Mouse (Mus musculus) liver, postnatal 0 days (tissue): Measurements from ENCODE around the gene Minos1. TPM values are rescaled to one million over a fixed set of nuclear protein-coding genes. Genes with fewer than 3 reads are reported as not detected.

ENCODE experiments used
- ATAC-seq: fragments of 200-750 bp; cut with Nextera tagmentation; 2 replicates; pipeline ENCODE4 v1.8.0; 2017; ENCODE audit warnings: mild to moderate bottlenecking, moderate library complexity
- DNase-seq: peaks from one replicate; pipeline ENCODE4 v3.0.0-alpha.2; 2016
- H3K27ac ChIP-seq: fragments of 300-500 bp; sonication (generic); 2 replicates; pipeline ENCODE4 v1.5.1; 2014; ENCODE audit warnings: antibody characterized with exemption, moderate library complexity, mild to moderate bottlenecking, low read depth
- H3K27me3 ChIP-seq: fragments of 300-500 bp; sonication (generic); 2 replicates; pipeline ENCODE4 v1.6.1; 2014; ENCODE audit warnings: low read length, control low read depth, mixed read lengths; ENCODE audit not compliant: insufficient read depth
- H3K36me3 ChIP-seq: fragments of 300-500 bp; sonication (generic); replicated peaks from 2 replicates; pipeline ENCODE4 v1.6.1; 2014; ENCODE audit warnings: mild to moderate bottlenecking, control low read depth, low read length, moderate library complexity, mixed read lengths; ENCODE audit not compliant: insufficient read depth
- H3K4me1 ChIP-seq: fragments of 300-500 bp; sonication (generic); 2 replicates; pipeline ENCODE4 v1.6.1; 2014; ENCODE audit warnings: antibody characterized with exemption, mild to moderate bottlenecking, control low read depth; ENCODE audit not compliant: insufficient read depth
- H3K4me2 ChIP-seq: fragments of 300-500 bp; sonication (generic); 2 replicates; pipeline ENCODE4 v1.6.1; 2014; ENCODE audit warnings: low read depth, mild to moderate bottlenecking, low read length, moderate library complexity, mixed read lengths
- H3K4me3 ChIP-seq: fragments of 300-500 bp; sonication (generic); 2 replicates; pipeline ENCODE4 v1.5.1; 2014; ENCODE audit warnings: low read depth, low read length
- H3K9ac ChIP-seq: fragments of 300-500 bp; sonication (generic); replicated peaks from 2 replicates; pipeline ENCODE4 v1.6.1; 2014; ENCODE audit warnings: mild to moderate bottlenecking, moderate library complexity
- H3K9me3 ChIP-seq: fragments of 300-500 bp; sonication (generic); 2 replicates; pipeline ENCODE4 v1.6.1; 2016; ENCODE audit warnings: mild to moderate bottlenecking, control low read depth, low read length, mixed read lengths
- CTCF ChIP-seq: sonication (generic); IDR thresholded peaks from 2 replicates; pipeline ENCODE4 v1.5.1; 2016; ENCODE audit warnings: antibody characterized with exemption, low read depth
- EP300 ChIP-seq: IDR thresholded peaks from 2 replicates; pipeline ENCODE4 v1.6.1; 2016; ENCODE audit warnings: antibody characterized with exemption, low read depth, mild to moderate bottlenecking
- WGBS: fragments of 180-500 bp; shearing (Covaris S2); extraction: QIAGEN DNeasy Blood & Tissue Kit; methylation state at CpG from one replicate; pipeline ENCODE4 v1.1.7; 2014; ENCODE audit not compliant: insufficient replicate concordance; 5-methylcytosine and 5-hydroxymethylcytosine counted together
- polyA plus RNA-seq: library from polyadenylated mRNA; unstranded; fragments of >200 nt; fragmentation: Nextera tagmentation; extraction: Ambion mirVana; gene quantifications from 2 replicates; pipeline ENCODE4 v1.2.1, GENCODE M21; 2015

Gene Minos1
- polyA plus RNA-seq, 1 experiment from 2014 or later = 387 TPM

GRCm38 (mm10) chr4:139126475-139126874 is 4.4 kb downstream of the Minos1 start:
- ATAC-seq (no peak), DNase-seq (no peak)
- no peaks in the 10 kb centered on the region for H3K27me3 ChIP-seq
- no peak overlapping the region for H3K4me2 ChIP-seq
- TF ChIP-seq EP300 (no peak), CTCF (0 out of 2 replicates have a peak, but pooled peaks have one; percentile 18)
- no peaks in the 10 kb centered on the region for H3K9me3 ChIP-seq
- no peak overlapping the region for H3K9ac ChIP-seq
- H3K4me1 ChIP-seq = peaks cover 16% of the 10 kb centered on the region
- 83% methylated on average over 3 of the region's 3 CpGs for WGBS
- no peak overlapping the region for H3K4me3 ChIP-seq
- H3K36me3 ChIP-seq = no peaks in the 10 kb centered on the region
- no peak overlapping the region for H3K27ac ChIP-seq

DNA sequence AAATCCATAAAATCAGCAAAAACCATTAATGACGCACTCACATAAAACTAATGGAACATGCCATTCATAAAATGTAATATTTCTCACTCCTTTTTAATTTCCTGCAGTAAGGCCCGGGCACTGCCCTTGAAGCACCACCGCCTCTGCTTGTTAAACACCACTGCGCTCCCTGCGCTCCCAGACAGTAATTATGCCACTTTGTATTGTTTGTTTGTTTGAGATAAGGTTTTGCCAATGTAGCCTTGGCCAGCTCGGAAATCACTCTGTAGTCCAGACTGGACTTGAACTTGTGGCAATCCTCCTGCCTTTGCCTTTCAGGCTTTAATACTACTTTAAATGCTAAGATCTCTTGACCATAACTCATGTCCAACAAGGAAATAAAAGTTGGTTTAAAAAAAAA is 6.0 kb downstream of the Minos1 start:
- no peak overlapping the region for H3K4me3 ChIP-seq
- TF ChIP-seq EP300 = no peak
- no peak for TF ChIP-seq CTCF
- no peaks in the 10 kb centered on the region for H3K36me3 ChIP-seq

DNA sequence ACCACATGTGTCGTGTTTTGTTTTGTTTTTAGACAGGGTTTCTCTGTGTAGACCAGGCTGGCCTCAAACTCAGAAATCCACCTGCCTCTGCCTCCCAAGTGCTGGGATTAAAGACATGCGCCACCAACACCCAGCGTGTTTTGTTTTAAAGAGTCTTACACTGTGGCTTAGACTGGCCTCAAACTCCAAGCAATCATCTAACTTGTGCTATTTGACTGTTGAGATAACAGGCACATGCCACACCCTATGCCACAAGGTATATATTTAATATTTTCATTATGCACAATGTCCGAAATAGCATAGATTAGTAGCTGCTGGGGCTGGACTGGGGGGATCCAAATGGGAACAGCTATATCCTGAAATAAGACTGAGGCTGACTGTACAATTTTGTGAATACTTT is 8.4 kb downstream of the Minos1 start:
- no peak overlapping the region for H3K27ac ChIP-seq
- H3K27me3 ChIP-seq = no peaks in the 10 kb centered on the region
- H3K4me3 ChIP-seq = no peak overlapping the region
- DNase-seq = no peak
- no peaks in the 10 kb centered on the region for H3K36me3 ChIP-seq
- WGBS = 60% methylated on average over 4 of the region's 4 CpGs
- TF ChIP-seq CTCF (no peak), EP300 (no peak)
- no peaks in the 10 kb centered on the region for H3K9me3 ChIP-seq
- H3K4me2 ChIP-seq = no peak overlapping the region
- H3K9ac ChIP-seq = no peak overlapping the region
- H3K4me1 ChIP-seq = peaks cover 32% of the 10 kb centered on the region
- ATAC-seq = 0 out of 2 replicates have a peak, but pooled peaks have one; percentile 13

More for the DNA sequence above, 6.0 kb downstream of the Minos1 start:
- no peak for DNase-seq
- H3K27me3 ChIP-seq = no peaks in the 10 kb centered on the region
- H3K9ac ChIP-seq = no peak overlapping the region
- H3K27ac ChIP-seq = no peak overlapping the region
- H3K4me2 ChIP-seq = no peak overlapping the region
- no peak for ATAC-seq
- peaks cover 27% of the 10 kb centered on the region for H3K4me1 ChIP-seq
- no peaks in the 10 kb centered on the region for H3K9me3 ChIP-seq
- 60% methylated on average over 6 of the region's 6 CpGs for WGBS

GRCm38 (mm10) chr4:139120998-139121397 is 9.9 kb downstream of the Minos1 start:
- H3K4me1 ChIP-seq = peaks cover 46% of the 10 kb centered on the region
- ATAC-seq (no peak), DNase-seq (no peak)
- WGBS = 36% methylated on average over 7 of the region's 7 CpGs
- no peak overlapping the region for H3K27ac ChIP-seq
- no peaks in the 10 kb centered on the region for H3K27me3 ChIP-seq
- no peak overlapping the region for H3K9ac ChIP-seq
- no peak overlapping the region for H3K4me3 ChIP-seq
- TF ChIP-seq EP300 = no peak
- TF ChIP-seq CTCF = no peak
- H3K9me3 ChIP-seq = no peaks in the 10 kb centered on the region
- H3K4me2 ChIP-seq = no peak overlapping the region
- no peaks in the 10 kb centered on the region for H3K36me3 ChIP-seq

DNA sequence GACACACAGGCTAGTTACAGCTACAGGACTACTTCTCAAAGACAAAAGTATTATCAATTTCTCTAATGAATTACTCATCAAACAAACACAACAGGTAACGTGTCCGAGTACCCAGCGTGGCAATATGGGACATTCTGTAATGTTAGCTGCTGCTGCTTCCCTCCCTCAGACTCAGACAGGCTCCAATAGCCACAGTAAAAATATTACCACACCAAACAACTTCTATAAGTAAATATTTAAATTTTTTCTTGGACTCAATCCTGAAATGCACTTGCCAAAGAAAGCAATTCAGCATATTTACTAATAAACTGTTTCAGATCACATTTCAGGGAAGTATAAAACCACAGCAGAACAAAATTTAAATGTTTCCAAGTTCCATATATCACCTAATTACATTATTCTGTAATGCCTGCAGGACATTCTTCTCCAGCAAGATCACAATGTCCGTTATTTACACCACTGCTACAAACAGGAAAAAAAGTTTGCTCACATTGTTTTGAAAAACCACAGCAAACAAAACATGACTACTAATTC is 10.6 kb downstream of the Minos1 start:
- H3K27ac ChIP-seq = no peak overlapping the region
- no peaks in the 10 kb centered on the region for H3K27me3 ChIP-seq
- H3K9ac ChIP-seq = no peak overlapping the region
- no peak overlapping the region for H3K4me2 ChIP-seq
- no peak overlapping the region for H3K4me3 ChIP-seq
- ATAC-seq (no peak), DNase-seq (no peak)
- peaks cover 47% of the 10 kb centered on the region for H3K4me1 ChIP-seq
- 59% methylated on average over 4 of the region's 4 CpGs for WGBS
- TF ChIP-seq CTCF (no peak), EP300 (no peak)
- H3K9me3 ChIP-seq = no peaks in the 10 kb centered on the region
- H3K36me3 ChIP-seq = no peaks in the 10 kb centered on the region

GRCm38 (mm10) chr4:139116356-139117063 is 14.4 kb downstream of the Minos1 start:
- peak; percentile 86 for ATAC-seq
- WGBS = 41% methylated on average over 3 of the region's 3 CpGs
- H3K36me3 ChIP-seq = no peaks in the 10 kb centered on the region

More at GRCm38 (mm10) chr4:139116356-139117063, 14.4 kb downstream of the Minos1 start:
- Histone ChIP-seq H3K9ac (no peak overlapping the region), H3K9me3 (no peaks in the 10 kb centered on the region), H3K4me1 (peaks cover 46% of the 10 kb centered on the region), H3K4me3 (no peak overlapping the region), H3K27ac (no peak overlapping the region), H3K27me3 (no peaks in the 10 kb centered on the region), H3K4me2 (no peak overlapping the region)
- DNase-seq = no peak
- no peak for TF ChIP-seq CTCF
- peak; percentile 40; the same call in 1 of the 2 replicates for TF ChIP-seq EP300
